Mouse (Mus musculus): ENCODE data around the gene Polr2a. TPM values are rescaled to one million over a fixed set of nuclear protein-coding genes. Genes with fewer than 3 reads are reported as not detected.

Polr2a gene
- polyA plus RNA-seq, 1 experiment: 16.5 TPM

DNA sequence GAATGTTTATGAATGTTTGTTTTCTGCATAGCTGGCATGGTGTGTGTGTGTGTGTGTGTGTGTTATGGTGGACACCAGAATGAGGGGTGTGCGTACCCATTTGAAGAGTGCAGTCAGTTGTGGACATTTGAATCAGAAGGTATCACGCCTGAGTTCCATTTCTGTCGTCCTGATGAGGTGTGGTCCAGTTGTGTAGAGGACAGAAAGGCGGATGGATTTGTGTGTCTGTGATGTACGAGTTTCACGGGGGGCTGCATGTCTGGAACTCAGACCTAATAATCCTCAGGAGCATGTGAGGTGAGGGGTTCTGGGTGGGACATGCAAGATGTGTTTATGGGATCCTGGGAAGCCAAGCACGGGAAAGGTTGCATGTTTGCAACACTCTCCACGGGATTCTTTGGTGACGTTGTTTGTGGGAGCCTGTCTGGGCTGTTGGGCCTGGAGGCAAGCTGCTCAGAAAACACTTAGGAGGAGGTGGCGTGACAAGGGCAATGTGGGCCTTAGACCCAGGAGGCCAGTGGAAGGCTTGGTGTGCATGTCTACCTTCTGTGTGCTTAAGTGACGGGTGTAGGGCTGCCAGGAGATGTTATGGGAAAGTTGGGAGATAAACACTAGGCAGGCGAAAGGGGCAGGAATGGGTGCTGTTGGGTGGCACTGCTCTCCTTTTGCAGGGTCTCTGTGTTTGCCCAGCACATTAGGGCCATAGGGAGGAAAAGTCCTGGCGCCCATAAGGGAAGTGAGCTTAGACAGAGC is 8.6 kb upstream of the Polr2a start:
- Histone ChIP-seq H3K27ac (replicated peaks; ENCODE audit: low read depth, low read length) (peak overlapping the region; percentile 77), H3K4me3 (ENCODE audit: insufficient read depth, low read depth, low read length) (peak overlapping the region; percentile 90), H3K4me1 (ENCODE audit: control insufficient read depth, insufficient read depth, insufficient read length, low read length) (peaks cover 14% of the 10 kb centered on the region)

DNA sequence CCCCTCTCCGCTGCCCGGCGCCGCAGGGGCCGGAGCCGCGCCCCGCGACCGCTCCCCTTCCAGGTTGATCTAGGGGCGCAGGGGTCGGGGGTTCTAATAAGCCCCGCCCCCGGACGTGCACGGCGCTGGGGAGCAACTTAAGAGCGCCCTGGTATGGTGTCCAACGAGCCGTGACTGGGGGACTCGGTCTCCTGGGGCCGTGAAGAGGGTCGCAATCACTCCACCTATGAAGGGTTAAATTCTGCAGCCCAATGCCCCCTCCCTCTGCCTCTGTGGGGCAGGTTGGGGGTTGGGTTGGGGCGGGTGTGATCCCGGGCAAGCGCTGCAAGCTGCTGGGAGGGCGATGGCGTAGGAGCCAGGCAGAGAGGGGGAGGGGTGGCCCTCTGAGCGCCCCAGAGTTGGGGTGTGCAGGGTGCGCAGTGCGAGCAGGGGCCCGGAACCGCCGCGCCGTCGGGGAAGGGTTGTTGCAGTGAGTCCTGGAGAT is 7.7 kb upstream of the Polr2a start:
- peaks cover 14% of the 10 kb centered on the region for H3K4me1 ChIP-seq (ENCODE audit: control insufficient read depth, insufficient read depth, insufficient read length, low read length)
- peak overlapping the region; percentile 90 for H3K4me3 ChIP-seq (ENCODE audit: insufficient read depth, low read depth, low read length)
- peak overlapping the region; percentile 88 for H3K27ac ChIP-seq (replicated peaks; ENCODE audit: low read depth, low read length)

DNA sequence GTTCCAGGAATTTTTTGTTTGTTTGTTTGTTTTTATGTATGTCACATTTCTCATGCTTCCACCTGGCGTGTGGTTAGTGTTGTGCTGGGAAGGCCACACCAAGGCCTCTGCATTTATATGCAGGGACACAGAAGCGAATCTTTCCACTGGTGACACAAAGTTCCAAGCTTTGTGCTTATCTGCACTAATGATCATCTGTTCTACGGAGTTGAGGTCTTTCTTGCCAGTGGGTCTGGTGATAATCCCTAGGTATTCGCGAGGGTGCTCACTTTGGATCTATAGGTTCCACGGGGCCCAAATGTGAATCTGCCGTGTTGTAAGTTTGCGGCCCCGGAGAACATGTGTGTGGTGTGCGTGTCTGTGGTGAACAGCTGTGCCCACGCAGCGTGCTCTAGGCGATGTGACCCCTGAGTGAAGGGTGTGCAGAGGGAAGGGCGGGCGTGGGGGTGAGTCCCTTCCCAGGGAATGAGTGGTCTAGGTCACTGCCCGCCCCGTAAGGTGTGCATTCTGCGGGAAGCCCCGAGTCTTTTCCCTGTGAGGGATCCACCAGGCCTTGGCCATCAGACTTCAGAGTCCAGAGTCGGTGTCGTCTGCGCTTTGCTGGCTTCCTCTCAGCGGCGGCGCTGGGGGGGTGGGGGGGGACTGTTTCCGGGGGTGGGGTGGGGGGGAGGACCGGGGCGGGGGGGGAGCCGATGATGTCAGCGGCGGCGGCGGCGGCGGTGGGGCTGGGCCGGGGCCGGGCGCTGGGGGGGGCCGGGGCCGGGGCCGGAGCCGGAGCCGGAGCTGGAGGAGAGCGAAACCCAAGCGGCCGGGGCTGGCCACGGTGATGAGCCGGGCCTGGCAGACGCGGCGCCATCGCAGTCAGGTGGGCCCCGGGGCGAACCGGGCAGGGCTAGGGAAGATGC is 7.0 kb upstream of the Polr2a start, which contains the start of gene Zbtb4:
TSS of gene Zbtb4 (plus strand) at position 692 of the 905 bp plus-strand sequence.
- peaks cover 14% of the 10 kb centered on the region for H3K4me1 ChIP-seq (ENCODE audit: control insufficient read depth, insufficient read depth, insufficient read length, low read length)
- peak within 1 kb of the TSS; percentile 90 for H3K4me3 ChIP-seq (ENCODE audit: insufficient read depth, low read depth, low read length)
- peak within 1 kb of the TSS; percentile 88 for H3K27ac ChIP-seq (replicated peaks; ENCODE audit: low read depth, low read length)

DNA sequence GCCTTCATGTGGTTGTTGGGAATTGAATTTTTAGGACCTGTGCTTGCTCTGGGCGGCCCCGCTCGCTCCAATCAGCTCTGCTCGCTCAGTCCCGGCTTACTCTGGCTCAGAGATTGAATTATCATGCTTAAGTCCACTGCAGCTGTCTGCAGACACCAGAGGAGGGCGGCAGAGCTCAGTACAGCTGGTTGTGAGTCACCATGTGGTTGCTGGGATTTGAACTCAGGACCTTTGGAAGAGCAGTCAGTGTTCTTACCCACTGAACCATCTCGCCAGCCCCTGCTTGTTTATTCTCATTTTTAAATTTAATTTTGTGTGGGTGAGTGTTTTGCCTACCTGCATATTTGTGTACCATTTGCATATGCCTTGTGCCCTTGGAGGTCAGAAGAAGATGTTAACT is 5.1 kb upstream of the Polr2a start:
- H3K4me1 ChIP-seq (ENCODE audit: control insufficient read depth, insufficient read depth, insufficient read length, low read length): peaks cover 14% of the 10 kb centered on the region
- no peak overlapping the region for H3K4me3 ChIP-seq (ENCODE audit: insufficient read depth, low read depth, low read length)
- H3K27ac ChIP-seq (replicated peaks; ENCODE audit: low read depth, low read length): no peak overlapping the region

DNA sequence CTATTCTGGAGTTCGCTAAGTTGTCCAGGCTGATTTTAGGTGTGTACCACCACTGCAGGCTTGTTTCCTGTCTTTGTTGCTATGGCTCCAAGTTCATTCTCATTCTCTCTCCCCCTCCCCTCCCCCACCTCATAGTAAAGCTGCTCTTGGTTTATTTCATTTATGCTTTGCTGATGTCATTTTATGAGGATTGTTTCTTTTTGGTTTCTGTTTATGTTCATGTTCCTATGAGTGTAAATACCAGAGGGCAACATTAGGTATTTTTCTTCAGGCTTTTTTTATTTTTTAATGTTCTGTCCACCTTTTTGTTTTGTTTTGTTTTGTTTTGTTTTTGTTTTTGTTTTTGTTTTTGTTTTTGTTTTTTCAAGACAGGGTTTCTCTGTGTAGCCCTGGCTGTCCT is 3.4 kb upstream of the Polr2a start, which contains the start of gene Slc35g3:
TSS of gene Slc35g3 (minus strand) at position 101 of the 400 bp plus-strand sequence.
- Histone ChIP-seq H3K4me1 (ENCODE audit: control insufficient read depth, insufficient read depth, insufficient read length, low read length) (peaks cover 1% of the 10 kb centered on the region; the same call in 1 of the 2 replicates), H3K4me3 (ENCODE audit: insufficient read depth, low read depth, low read length) (no peak within 1 kb of the TSS), H3K27ac (replicated peaks; ENCODE audit: low read depth, low read length) (no peak within 1 kb of the TSS)

DNA sequence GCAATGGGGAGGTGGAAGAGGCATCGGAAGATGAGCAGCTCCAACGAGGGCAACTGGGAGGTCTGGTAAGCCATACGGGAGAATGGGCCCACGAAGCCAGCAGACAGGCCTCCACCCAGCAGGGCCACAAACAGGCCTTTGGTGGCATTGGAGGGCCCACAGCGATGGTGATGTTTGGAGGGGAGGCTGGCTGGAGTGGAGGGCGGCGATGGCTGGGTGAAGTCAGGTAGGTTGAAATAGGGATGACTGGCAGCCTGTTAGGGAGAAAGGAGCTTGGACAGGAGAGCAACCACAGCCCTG is 2.4 kb upstream of the Polr2a start:
- no peak overlapping the region for H3K27ac ChIP-seq (replicated peaks; ENCODE audit: low read depth, low read length)
- no peak overlapping the region for H3K4me3 ChIP-seq (ENCODE audit: insufficient read depth, low read depth, low read length)
- 0 out of 2 replicates have a peak, but pooled peaks cover 3% of the 10 kb centered on the region for H3K4me1 ChIP-seq (ENCODE audit: control insufficient read depth, insufficient read depth, insufficient read length, low read length)

DNA sequence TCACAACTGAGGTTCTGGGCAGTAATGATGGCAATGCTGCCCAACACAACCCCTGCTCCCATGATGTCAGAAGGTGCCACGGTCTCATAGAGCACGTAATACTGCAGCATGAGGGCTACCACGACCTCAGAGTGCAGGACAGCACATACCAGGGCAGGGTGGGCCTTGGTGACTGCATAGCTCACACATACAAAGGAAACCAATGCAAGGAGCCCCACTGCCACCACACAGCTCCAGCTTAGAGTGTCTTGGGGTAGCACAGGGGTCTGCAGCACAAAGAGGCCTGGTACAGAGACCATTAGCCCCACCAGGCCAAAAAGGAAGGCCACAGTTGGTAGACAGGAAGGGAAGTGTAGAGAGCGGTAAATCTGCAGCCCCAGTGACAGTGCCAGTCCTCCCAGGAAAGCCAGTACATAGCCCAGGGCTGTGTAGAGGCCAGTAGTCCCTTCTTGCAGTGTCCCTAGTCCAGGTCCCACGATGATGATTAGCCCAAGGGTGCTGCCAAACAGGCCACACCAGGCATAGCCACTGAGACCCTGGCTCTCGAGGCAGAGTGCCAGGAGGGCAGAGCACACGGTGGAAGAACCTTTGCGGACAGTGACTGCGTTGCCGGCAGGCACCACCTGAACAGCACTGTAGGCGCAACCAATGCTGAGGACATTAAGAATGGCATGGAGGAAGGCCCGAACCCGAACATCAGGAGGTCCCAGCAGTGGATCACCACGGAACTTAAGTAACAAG is 1.9 kb upstream of the Polr2a start:
- Histone ChIP-seq H3K4me1 (ENCODE audit: control insufficient read depth, insufficient read depth, insufficient read length, low read length) (0 out of 2 replicates have a peak, but pooled peaks cover 3% of the 10 kb centered on the region), H3K27ac (replicated peaks; ENCODE audit: low read depth, low read length) (peak overlapping the region; percentile 1; the same call in 1 of the 2 replicates), H3K4me3 (ENCODE audit: insufficient read depth, low read depth, low read length) (no peak overlapping the region)

DNA sequence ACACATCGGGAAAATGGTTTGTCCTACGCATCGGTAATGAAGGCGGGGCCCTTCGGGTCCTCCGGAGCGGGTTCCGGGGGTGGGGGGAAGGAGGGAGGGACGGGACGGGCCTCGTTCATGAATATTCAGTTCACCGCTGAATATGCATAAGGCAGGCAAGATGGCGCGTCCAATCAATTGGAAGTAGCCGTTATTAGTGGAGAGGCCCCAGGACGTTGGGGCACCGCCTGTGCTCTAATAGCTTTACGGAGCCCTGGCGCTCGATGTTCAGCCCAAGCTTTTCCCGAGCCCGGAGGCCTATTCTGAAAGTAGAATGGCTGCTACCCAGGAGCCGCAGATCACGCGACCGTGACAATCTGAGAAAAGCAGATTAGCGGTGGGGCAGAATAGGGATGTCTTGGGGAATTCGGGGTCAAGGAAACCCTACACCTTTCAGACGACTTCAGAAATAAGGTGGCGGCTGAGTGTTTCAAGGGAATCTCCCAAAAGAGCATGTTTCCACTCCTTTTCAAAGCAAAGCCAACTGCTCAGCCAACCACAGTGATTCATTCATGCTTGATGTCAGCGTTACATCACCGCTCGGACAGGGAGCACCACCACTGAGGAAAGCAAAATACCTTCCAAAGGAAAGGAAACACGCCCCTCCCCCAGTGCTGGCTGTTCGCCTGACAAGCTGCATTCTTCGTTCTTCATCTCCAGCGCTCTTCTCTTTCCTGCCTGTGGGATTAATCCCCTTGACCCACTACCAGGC is 709 bp upstream of the Polr2a start:
- Histone ChIP-seq H3K4me3 (ENCODE audit: insufficient read depth, low read depth, low read length) (peak overlapping the region; percentile 70), H3K4me1 (ENCODE audit: control insufficient read depth, insufficient read depth, insufficient read length, low read length) (0 out of 2 replicates have a peak, but pooled peaks cover 3% of the 10 kb centered on the region), H3K27ac (replicated peaks; ENCODE audit: low read depth, low read length) (peak overlapping the region; percentile 99)

DNA sequence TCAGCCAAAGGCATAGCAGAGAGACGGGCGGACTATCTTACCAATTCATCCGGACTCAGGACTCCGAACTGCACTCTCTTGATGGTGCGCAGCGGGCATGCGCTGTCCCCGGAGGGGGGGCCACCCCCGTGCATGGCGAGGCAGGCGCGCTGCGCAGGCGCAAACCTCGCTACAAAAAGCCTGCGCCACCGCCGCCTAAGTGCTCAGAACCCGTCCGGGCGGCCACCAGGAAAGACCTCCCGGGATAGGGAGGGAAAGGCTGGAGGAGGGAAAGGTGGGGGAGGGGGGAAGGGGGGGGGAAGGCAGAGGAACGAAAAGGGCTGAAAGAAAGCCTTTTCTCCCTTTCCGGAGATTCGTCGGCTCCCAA is 364 bp downstream of the Polr2a start:
- 0 out of 2 replicates have a peak, but pooled peaks cover 3% of the 10 kb centered on the region for H3K4me1 ChIP-seq (ENCODE audit: control insufficient read depth, insufficient read depth, insufficient read length, low read length)
- peak overlapping the region; percentile 70 for H3K4me3 ChIP-seq (ENCODE audit: insufficient read depth, low read depth, low read length)
- H3K27ac ChIP-seq (replicated peaks; ENCODE audit: low read depth, low read length): peak overlapping the region; percentile 86

DNA sequence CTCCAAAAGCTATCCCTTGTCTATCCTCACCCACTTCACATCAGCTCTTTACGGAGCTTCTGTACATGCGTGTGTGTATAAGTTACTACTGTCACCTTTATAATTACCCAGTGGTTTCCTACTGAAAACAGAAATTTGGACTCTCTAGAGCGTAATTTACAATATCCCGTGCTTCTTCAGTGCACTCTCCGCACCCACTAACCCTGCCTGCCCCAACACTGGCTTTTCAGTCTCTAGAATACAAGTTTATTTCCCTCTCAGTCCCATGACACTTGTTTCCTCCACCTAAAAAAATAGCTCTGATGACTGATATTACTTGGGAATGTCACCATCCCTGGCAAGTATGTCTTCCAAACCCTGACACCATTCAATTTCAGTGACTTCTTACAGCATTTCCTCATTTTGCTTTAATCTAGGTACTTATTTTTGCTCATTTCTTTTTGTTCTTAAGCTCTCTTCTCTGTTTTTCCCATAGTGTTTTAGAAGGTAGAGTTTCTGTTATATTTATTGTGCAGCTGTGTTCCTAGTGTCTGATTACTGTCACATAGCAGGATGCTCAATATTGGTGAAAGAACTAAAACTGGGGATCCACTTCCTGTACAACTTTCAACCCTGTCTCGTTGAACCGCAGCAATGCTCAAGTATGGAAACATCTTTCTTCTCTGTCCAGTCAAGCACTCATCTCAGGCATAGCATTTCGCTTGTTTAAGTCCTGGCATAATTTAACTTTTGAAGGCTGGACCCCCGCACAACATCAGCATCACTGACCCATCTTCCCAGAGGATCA is 941 bp downstream of the Polr2a start:
- peak overlapping the region; percentile 70 for H3K4me3 ChIP-seq (ENCODE audit: insufficient read depth, low read depth, low read length)
- 0 out of 2 replicates have a peak, but pooled peaks cover 3% of the 10 kb centered on the region for H3K4me1 ChIP-seq (ENCODE audit: control insufficient read depth, insufficient read depth, insufficient read length, low read length)
- H3K27ac ChIP-seq (replicated peaks; ENCODE audit: low read depth, low read length): 0 out of 2 replicates have a peak overlapping the region, but pooled peaks have one; percentile 44

DNA sequence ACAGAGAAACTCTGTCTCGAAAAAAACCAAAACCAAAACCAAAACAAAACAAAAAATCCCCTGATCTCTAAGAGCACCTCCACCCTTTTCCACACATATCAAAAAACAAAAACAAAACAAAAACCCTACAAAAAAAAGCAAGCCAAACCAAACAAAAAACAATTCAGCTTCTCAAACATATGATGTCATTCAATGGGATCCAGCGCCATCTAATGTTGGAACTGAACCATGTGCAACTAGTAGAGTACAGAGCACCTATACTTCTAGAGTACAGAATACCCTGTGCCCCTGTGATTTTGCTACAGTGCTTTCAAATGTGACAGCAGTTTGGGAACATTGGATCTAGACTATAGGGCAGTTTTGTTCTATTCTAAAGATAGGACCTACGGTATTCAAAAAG is 3.7 kb downstream of the Polr2a start:
- Histone ChIP-seq H3K4me1 (ENCODE audit: control insufficient read depth, insufficient read depth, insufficient read length, low read length) (0 out of 2 replicates have a peak, but pooled peaks cover 3% of the 10 kb centered on the region), H3K27ac (replicated peaks; ENCODE audit: low read depth, low read length) (no peak overlapping the region), H3K4me3 (ENCODE audit: insufficient read depth, low read depth, low read length) (no peak overlapping the region)

DNA sequence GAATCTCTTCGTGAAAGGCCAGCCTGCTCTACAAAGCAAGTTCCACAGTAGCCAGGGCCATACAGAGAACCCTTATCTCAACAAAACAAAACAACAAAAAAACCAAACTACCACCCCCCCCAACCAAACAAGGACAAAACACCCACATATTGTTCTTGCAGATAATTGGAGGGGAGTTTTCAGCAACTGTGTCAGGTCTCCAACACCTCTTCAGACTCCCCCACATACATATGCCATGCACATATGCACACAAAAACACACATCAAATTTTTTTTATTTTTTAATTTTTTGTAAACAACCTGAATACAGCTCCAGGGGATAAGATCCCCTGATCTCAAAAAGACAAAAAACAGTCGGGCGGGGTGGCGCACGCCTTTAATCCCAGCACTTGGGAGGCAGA is 4.2 kb downstream of the Polr2a start:
- Histone ChIP-seq H3K4me3 (ENCODE audit: insufficient read depth, low read depth, low read length) (no peak overlapping the region), H3K27ac (replicated peaks; ENCODE audit: low read depth, low read length) (no peak overlapping the region), H3K4me1 (ENCODE audit: control insufficient read depth, insufficient read depth, insufficient read length, low read length) (0 out of 2 replicates have a peak, but pooled peaks cover 3% of the 10 kb centered on the region)

DNA sequence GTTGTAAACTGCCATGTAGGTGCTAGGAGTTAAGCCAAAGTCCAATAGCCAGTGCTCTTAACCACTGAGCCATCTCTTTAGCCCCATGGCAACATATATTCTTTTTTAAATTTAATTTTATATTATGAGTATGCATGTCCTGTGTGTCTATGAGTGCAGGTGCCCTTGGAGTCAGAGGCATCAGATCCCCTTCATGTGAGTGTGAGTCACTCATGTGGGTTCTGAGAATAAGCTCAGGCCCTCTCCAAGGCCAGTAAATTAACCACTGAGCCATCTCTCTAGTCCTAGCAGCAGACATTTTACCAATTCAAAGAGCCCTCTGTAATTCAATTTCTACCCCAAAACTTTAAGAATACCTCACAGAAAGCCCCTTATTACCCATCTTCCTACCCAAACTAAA is 5.8 kb downstream of the Polr2a start:
- no peak overlapping the region for H3K4me3 ChIP-seq (ENCODE audit: insufficient read depth, low read depth, low read length)
- H3K27ac ChIP-seq (replicated peaks; ENCODE audit: low read depth, low read length): no peak overlapping the region
- 0 out of 2 replicates have a peak, but pooled peaks cover 3% of the 10 kb centered on the region for H3K4me1 ChIP-seq (ENCODE audit: control insufficient read depth, insufficient read depth, insufficient read length, low read length)
